Mouse (Mus musculus) neural tube, embryonic 12.5 days (tissue): Measurements from ENCODE around the gene Itgb5. TPM values are rescaled to one million over a fixed set of nuclear protein-coding genes. Genes with fewer than 3 reads are reported as not detected.

ENCODE experiments used
- ATAC-seq: fragments of 200-750 bp; cut with Nextera tagmentation; 2 replicates; pipeline ENCODE4 v1.8.0; 2017; ENCODE audit warnings: low read depth, mild to moderate bottlenecking, moderate TSS enrichment, moderate library complexity; ENCODE audit not compliant: low FRiP score
- H3K27ac ChIP-seq: fragments of 300-500 bp; sonication (generic); 2 replicates; pipeline ENCODE4 v1.5.1; 2016
- H3K27me3 ChIP-seq: fragments of 300-500 bp; sonication (generic); replicated peaks from 2 replicates; pipeline ENCODE4 v1.6.1; 2016; ENCODE audit warnings: mild to moderate bottlenecking
- H3K36me3 ChIP-seq: fragments of 300-500 bp; sonication (generic); 2 replicates; pipeline ENCODE4 v1.6.1; 2016; ENCODE audit warnings: mild to moderate bottlenecking
- H3K4me1 ChIP-seq: fragments of 300-500 bp; sonication (generic); 2 replicates; pipeline ENCODE4 v1.6.1; 2016
- H3K4me2 ChIP-seq: fragments of 300-500 bp; sonication (generic); replicated peaks from 2 replicates; pipeline ENCODE4 v1.6.1; 2016; ENCODE audit warnings: mild to moderate bottlenecking
- H3K4me3 ChIP-seq: fragments of 300-500 bp; sonication (generic); 2 replicates; pipeline ENCODE4 v1.5.1; 2016
- H3K9ac ChIP-seq: fragments of 300-500 bp; sonication (generic); 2 replicates; pipeline ENCODE4 v1.6.1; 2016; ENCODE audit warnings: mild to moderate bottlenecking
- H3K9me3 ChIP-seq: fragments of 300-500 bp; sonication (generic); 2 replicates; pipeline ENCODE4 v1.6.1; 2016; ENCODE audit warnings: mild to moderate bottlenecking
- WGBS: fragments of 180-500 bp; shearing (Covaris S2); methylation state at CpG from one replicate; pipeline ENCODE4 v1.1.7; 2016; 5-methylcytosine and 5-hydroxymethylcytosine counted together
- polyA plus RNA-seq: library from polyadenylated mRNA; unstranded; fragments of >200 nt; fragmentation: Nextera tagmentation; extraction: Ambion mirVana; gene quantifications from 2 replicates; pipeline ENCODE4 v1.2.1, GENCODE M21; 2016

The Itgb5 gene
- polyA plus RNA-seq, 1 experiment from 2014 or later = 31.2 TPM

- no peaks in the 10 kb centered on the region for H3K9me3 ChIP-seq
- no peaks in the 10 kb centered on the region for H3K27me3 ChIP-seq
- H3K4me2 ChIP-seq = no peak overlapping the region
- H3K27ac ChIP-seq = no peak overlapping the region
- no peaks in the 10 kb centered on the region for H3K36me3 ChIP-seq
- no peak overlapping the region for H3K9ac ChIP-seq
- H3K4me3 ChIP-seq = no peak overlapping the region
- H3K4me1 ChIP-seq = peaks cover 14% of the 10 kb centered on the region
- 90% methylated on average over 11 of the region's 11 CpGs for WGBS
- ATAC-seq = no peak
Observed at GRCm38 (mm10) chr16:33885021-33885471, 55.6 kb downstream of the Itgb5 start.

GRCm38 (mm10) chr16:33885671-33886328, 56.3 kb downstream of the Itgb5 start:
- WGBS = 93% methylated on average over 14 of the region's 14 CpGs
- Histone ChIP-seq H3K27ac (no peak overlapping the region), H3K4me2 (no peak overlapping the region), H3K36me3 (no peaks in the 10 kb centered on the region), H3K4me1 (peaks cover 14% of the 10 kb centered on the region), H3K9me3 (no peaks in the 10 kb centered on the region), H3K9ac (no peak overlapping the region), H3K27me3 (no peaks in the 10 kb centered on the region), H3K4me3 (no peak overlapping the region)
- no peak for ATAC-seq

- Histone ChIP-seq H3K27ac (no peak overlapping the region), H3K9me3 (no peaks in the 10 kb centered on the region), H3K9ac (no peak overlapping the region), H3K4me2 (no peak overlapping the region), H3K4me3 (no peak overlapping the region), H3K36me3 (no peaks in the 10 kb centered on the region), H3K27me3 (no peaks in the 10 kb centered on the region), H3K4me1 (peaks cover 22% of the 10 kb centered on the region)
- 66% methylated on average over 6 of the region's 6 CpGs for WGBS
- no peak for ATAC-seq
Observed at GRCm38 (mm10) chr16:33886665-33887064, 57.2 kb downstream of the Itgb5 start.

GRCm38 (mm10) chr16:33887981-33888380, 58.5 kb downstream of the Itgb5 start:
- H3K36me3 ChIP-seq = no peaks in the 10 kb centered on the region
- H3K4me3 ChIP-seq = no peak overlapping the region
- no peaks in the 10 kb centered on the region for H3K9me3 ChIP-seq
- peaks cover 27% of the 10 kb centered on the region for H3K4me1 ChIP-seq
- H3K27me3 ChIP-seq = no peaks in the 10 kb centered on the region
- ATAC-seq = no peak
- no peak overlapping the region for H3K27ac ChIP-seq
- H3K9ac ChIP-seq = no peak overlapping the region
- no peak overlapping the region for H3K4me2 ChIP-seq
- WGBS = 90% methylated on average over 2 of the region's 2 CpGs

- H3K4me2 ChIP-seq = no peak overlapping the region
- whole genome bisulfite sequencing = 76% methylated on average over 13 of the region's 13 CpGs
- H3K4me1 ChIP-seq = peaks cover 19% of the 10 kb centered on the region
- no peaks in the 10 kb centered on the region for H3K36me3 ChIP-seq
- no peak overlapping the region for H3K4me3 ChIP-seq
- H3K27ac ChIP-seq = no peak overlapping the region
- H3K9me3 ChIP-seq = no peaks in the 10 kb centered on the region
- no peak overlapping the region for H3K9ac ChIP-seq
- no peak for ATAC-seq
- no peaks in the 10 kb centered on the region for H3K27me3 ChIP-seq
Observed at GRCm38 (mm10) chr16:33889000-33889607, 59.6 kb downstream of the Itgb5 start.

GRCm38 (mm10) chr16:33891099-33891498, 61.6 kb downstream of the Itgb5 start:
- 65% methylated on average over 8 of the region's 8 CpGs for WGBS
- no peak for ATAC-seq
- Histone ChIP-seq H3K4me1 (peaks cover 17% of the 10 kb centered on the region; the same call in 1 of the 2 replicates), H3K27ac (0 out of 2 replicates have a peak overlapping the region, but pooled peaks have one; percentile 15), H3K4me3 (no peak overlapping the region), H3K36me3 (no peaks in the 10 kb centered on the region), H3K9ac (no peak overlapping the region), H3K27me3 (no peaks in the 10 kb centered on the region), H3K4me2 (no peak overlapping the region), H3K9me3 (no peaks in the 10 kb centered on the region)

GRCm38 (mm10) chr16:33891561-33892281, 62.3 kb downstream of the Itgb5 start:
- no peak overlapping the region for H3K4me2 ChIP-seq
- WGBS = 55% methylated on average over 14 of the region's 14 CpGs
- H3K9ac ChIP-seq = no peak overlapping the region
- no peak overlapping the region for H3K27ac ChIP-seq
- no peaks in the 10 kb centered on the region for H3K27me3 ChIP-seq
- H3K4me1 ChIP-seq = peaks cover 17% of the 10 kb centered on the region; the same call in 1 of the 2 replicates
- H3K9me3 ChIP-seq = no peaks in the 10 kb centered on the region
- H3K36me3 ChIP-seq = no peaks in the 10 kb centered on the region
- no peak overlapping the region for H3K4me3 ChIP-seq
- ATAC-seq = no peak

- peaks cover 17% of the 10 kb centered on the region; the same call in 1 of the 2 replicates for H3K4me1 ChIP-seq
- H3K4me2 ChIP-seq = no peak overlapping the region
- H3K27ac ChIP-seq = no peak overlapping the region
- ATAC-seq = no peak
- no peaks in the 10 kb centered on the region for H3K9me3 ChIP-seq
- 73% methylated on average over 6 of the region's 6 CpGs for WGBS
- no peaks in the 10 kb centered on the region for H3K27me3 ChIP-seq
- no peak overlapping the region for H3K9ac ChIP-seq
- H3K36me3 ChIP-seq = no peaks in the 10 kb centered on the region
- H3K4me3 ChIP-seq = no peak overlapping the region
Observed at GRCm38 (mm10) chr16:33892539-33892938, 63.1 kb downstream of the Itgb5 start.

- no peak overlapping the region for H3K4me3 ChIP-seq
- H3K4me2 ChIP-seq = no peak overlapping the region
- ATAC-seq = no peak
- no peak overlapping the region for H3K9ac ChIP-seq
- peaks cover 17% of the 10 kb centered on the region; the same call in 1 of the 2 replicates for H3K4me1 ChIP-seq
- no peaks in the 10 kb centered on the region for H3K36me3 ChIP-seq
- no peaks in the 10 kb centered on the region for H3K27me3 ChIP-seq
- no peaks in the 10 kb centered on the region for H3K9me3 ChIP-seq
- H3K27ac ChIP-seq = no peak overlapping the region
- 89% methylated on average over 4 of the region's 4 CpGs for WGBS
Observed at GRCm38 (mm10) chr16:33893796-33894195, 64.3 kb downstream of the Itgb5 start.

- Histone ChIP-seq H3K4me2 (no peak overlapping the region), H3K27me3 (no peaks in the 10 kb centered on the region), H3K4me3 (no peak overlapping the region), H3K36me3 (no peaks in the 10 kb centered on the region), H3K27ac (no peak overlapping the region), H3K9ac (no peak overlapping the region), H3K9me3 (no peaks in the 10 kb centered on the region), H3K4me1 (peaks cover 15% of the 10 kb centered on the region; the same call in 1 of the 2 replicates)
- ATAC-seq = no peak
- WGBS = 100% methylated on average over 1 of the region's 1 CpGs
Observed at GRCm38 (mm10) chr16:33894449-33894848, 65.0 kb downstream of the Itgb5 start.

GRCm38 (mm10) chr16:33895690-33896089, 66.2 kb downstream of the Itgb5 start:
- Histone ChIP-seq H3K4me1 (peaks cover 13% of the 10 kb centered on the region; the same call in 1 of the 2 replicates), H3K9ac (no peak overlapping the region), H3K27me3 (no peaks in the 10 kb centered on the region), H3K27ac (no peak overlapping the region), H3K4me2 (no peak overlapping the region), H3K9me3 (no peaks in the 10 kb centered on the region), H3K4me3 (no peak overlapping the region), H3K36me3 (no peaks in the 10 kb centered on the region)
- no peak for ATAC-seq
- WGBS = 62% methylated on average over 7 of the region's 7 CpGs

GRCm38 (mm10) chr16:33896801-33897200, 67.3 kb downstream of the Itgb5 start:
- no peak for ATAC-seq
- H3K27ac ChIP-seq = no peak overlapping the region
- 95% methylated on average over 7 of the region's 7 CpGs for WGBS

More at GRCm38 (mm10) chr16:33896801-33897200, 67.3 kb downstream of the Itgb5 start:
- Histone ChIP-seq H3K36me3 (no peaks in the 10 kb centered on the region), H3K4me3 (no peak overlapping the region), H3K9ac (no peak overlapping the region), H3K27me3 (no peaks in the 10 kb centered on the region), H3K9me3 (no peaks in the 10 kb centered on the region), H3K4me2 (no peak overlapping the region), H3K4me1 (peaks cover 4% of the 10 kb centered on the region; the same call in 1 of the 2 replicates)
